Comparison of ENCODE assay signal across 11 mouse cellular contexts in genomic region chr9:121600201-121600860, GRCm38 (mm10). TPM values are rescaled to one million over a fixed set of nuclear protein-coding genes. Genes with fewer than 3 reads are reported as not detected.
DNase-seq lines count a peak whose midpoint lies in the region; ATAC-seq and TF ChIP-seq lines count a peak whose summit lies in the region.
"Had no signal": no experiment of that assay in that cellular context is flagged by ENCODE, and none has a peak within 500 bp of the region (broad histone marks: within the 10 kb centered on the region; RNA-seq: fewer than 3 reads in every experiment).

No protein-coding gene starts in this region.

- no peak overlapping the region for H3K9ac ChIP-seq in forebrain, embryonic 14.5 days (ENCODE audit: low read length)
- H3K9ac ChIP-seq in forebrain, embryonic 12.5 days: no peak overlapping the region
- H3K9ac ChIP-seq in limb, embryonic 12.5 days (replicated peaks): no peak overlapping the region
- H3K9ac ChIP-seq: hindbrain, embryonic 14.5 days had no signal

- H3K4me2 ChIP-seq in forebrain, embryonic 14.5 days (ENCODE audit: low read length): no peak overlapping the region
- no peak overlapping the region for H3K4me2 ChIP-seq in forebrain, embryonic 12.5 days
- no peak overlapping the region for H3K4me2 ChIP-seq in limb, embryonic 12.5 days
- H3K4me2 ChIP-seq: hindbrain, embryonic 14.5 days had no signal

- intact Hi-C loops in left cerebral cortex, adult 2 months (cut with DNase I): loop anchor here (1.0 to 5.0 kb wide), 3 partner anchors 43 to 213 kb away; no protein-coding TSS in a partner anchor

- H3K27me3 ChIP-seq in forebrain, embryonic 14.5 days (replicated peaks; ENCODE audit: control insufficient read depth, insufficient read depth, low read length): no peaks in the 10 kb centered on the region
- H3K27me3 ChIP-seq in forebrain, embryonic 12.5 days: 0 out of 2 replicates have a peak, but pooled peaks cover 5% of the 10 kb centered on the region
- peaks cover 6% of the 10 kb centered on the region; the same call in 1 of the 2 replicates for H3K27me3 ChIP-seq in limb, embryonic 12.5 days
- H3K27me3 ChIP-seq in limb, embryonic 10.5 days (ENCODE audit: low read depth, poor library complexity, severe bottlenecking): no peaks in the 10 kb centered on the region

- H3K4me1 ChIP-seq in forebrain, embryonic 14.5 days (ENCODE audit: control insufficient read depth, insufficient read depth, low read length): peaks cover 2% of the 10 kb centered on the region; the same call in 1 of the 2 replicates
- H3K4me1 ChIP-seq in forebrain, embryonic 12.5 days: peaks cover 7% of the 10 kb centered on the region
- peaks cover 15% of the 10 kb centered on the region for H3K4me1 ChIP-seq in limb, embryonic 12.5 days (replicated peaks)
- peaks cover 25% of the 10 kb centered on the region for H3K4me1 ChIP-seq in limb, embryonic 10.5 days

- no peak for ATAC-seq in forebrain, embryonic 14.5 days
- no peak for ATAC-seq in forebrain, embryonic 12.5 days (ENCODE audit: low FRiP score)
- ATAC-seq in limb, embryonic 12.5 days (ENCODE audit: insufficient number of reproducible peaks, insufficient read depth, low FRiP score, low TSS enrichment, low read depth): no peak
- ATAC-seq in monocyte, adult 5-6 weeks (replicated peaks; ENCODE audit: insufficient number of reproducible peaks, low FRiP score, low TSS enrichment, poor library complexity, severe bottlenecking): no peak

- no peak overlapping the region for H3K4me3 ChIP-seq in forebrain, embryonic 14.5 days (ENCODE audit: low read depth, low read length)
- H3K4me3 ChIP-seq in forebrain, embryonic 12.5 days (replicated peaks): no peak overlapping the region
- H3K4me3 ChIP-seq in limb, embryonic 12.5 days (replicated peaks): no peak overlapping the region
- no peak overlapping the region for H3K4me3 ChIP-seq in limb, embryonic 10.5 days
- H3K4me3 ChIP-seq in left cerebral cortex, adult 2 months: no peak overlapping the region

- no peak for TF ChIP-seq CTCF in left cerebral cortex, adult 2 months (IDR thresholded peaks at IDR 0.05)

- H3K27ac ChIP-seq in forebrain, embryonic 14.5 days (ENCODE audit: low read depth, low read length): no peak overlapping the region
- no peak overlapping the region for H3K27ac ChIP-seq in forebrain, embryonic 12.5 days
- H3K27ac ChIP-seq in limb, embryonic 12.5 days: peak overlapping the region; percentile 37; the same call in 1 of the 2 replicates
- no peak overlapping the region; the same call in 1 of the 2 replicates for H3K27ac ChIP-seq in limb, embryonic 10.5 days
- peak overlapping the region; percentile 89 for H3K27ac ChIP-seq in left cerebral cortex, adult 2 months
- H3K27ac ChIP-seq: hindbrain, embryonic 14.5 days had no signal

- peak; percentile 37 for DNase-seq in forebrain, embryonic 14.5 days (ENCODE audit: low spot score)
- no peak for DNase-seq in limb, embryonic 10.5 days (ENCODE audit: low spot score)
- DNase-seq in left cerebral cortex, adult 2 months (ENCODE audit: extremely low spot score in 1 of 2, low spot score in 2 of 2): peak; percentile 31 to 51
- peak; percentile 90 for DNase-seq in telencephalon, adult 2 months (ENCODE audit: low read depth, low spot score)
- DNase-seq in MN1 (ENCODE audit: low spot score): no peak

- H3K36me3 ChIP-seq in forebrain, embryonic 14.5 days (ENCODE audit: control insufficient read depth, insufficient read depth, low read length): no peaks in the 10 kb centered on the region
- H3K36me3 ChIP-seq in forebrain, embryonic 12.5 days (replicated peaks): no peaks in the 10 kb centered on the region
- no peaks in the 10 kb centered on the region for H3K36me3 ChIP-seq in limb, embryonic 12.5 days
- no peaks in the 10 kb centered on the region for H3K36me3 ChIP-seq in limb, embryonic 10.5 days

- 50% methylated on average over 13 of the region's 13 CpGs for WGBS in forebrain, embryonic 14.5 days
- WGBS in forebrain, embryonic 12.5 days: 66% methylated on average over 13 of the region's 13 CpGs
- 56% methylated on average over 13 of the region's 13 CpGs for WGBS in limb, embryonic 12.5 days
- 67% methylated on average over 13 of the region's 13 CpGs for WGBS in limb, embryonic 10.5 days

- no peaks in the 10 kb centered on the region for H3K9me3 ChIP-seq in forebrain, embryonic 14.5 days (replicated peaks; ENCODE audit: control insufficient read depth, low read length)
- no peaks in the 10 kb centered on the region for H3K9me3 ChIP-seq in forebrain, embryonic 12.5 days
- H3K9me3 ChIP-seq in limb, embryonic 12.5 days: no peaks in the 10 kb centered on the region
- H3K9me3 ChIP-seq in limb, embryonic 10.5 days (replicated peaks): no peaks in the 10 kb centered on the region

RNA-seq across cellular contexts. Expression of gene Lyzl4, which starts 41.6 kb away (rescaled TPM):
- polyA plus RNA-seq in forebrain, embryonic 14.5 days (2014; fragmentation: Nextera tagmentation; extraction: Ambion mirVana): 0.18 TPM in 1 of 2 replicates, not detected in the other
- not detected in 2 replicates for polyA plus RNA-seq in forebrain, embryonic 12.5 days (2016; fragmentation: Nextera tagmentation; extraction: Ambion mirVana)
- polyA plus RNA-seq in limb, embryonic 12.5 days (2016; fragmentation: Nextera tagmentation; extraction: Ambion mirVana): 0.45 TPM in 1 of 2 replicates, not detected in the other
- not detected in 2 replicates for polyA plus RNA-seq in limb, embryonic 10.5 days (2016; fragmentation: Nextera tagmentation; extraction: Ambion mirVana)
- total RNA-seq in left cerebral cortex, adult 2 months (2021): 1 to 10 TPM; 1.7 to 2.3 TPM
- not detected in 3 replicates for total RNA-seq in monocyte, adult 5-6 weeks (2017)
- total RNA-seq: liver, adult 2 months; MEL had no signal
- polyA plus RNA-seq: liver, adult 2 months had no signal

RNA-seq across cellular contexts. Expression of gene Vipr1, which starts 42.2 kb away (rescaled TPM):
- polyA plus RNA-seq in forebrain, embryonic 14.5 days (2014; fragmentation: Nextera tagmentation; extraction: Ambion mirVana): 0.38 and 0.46 TPM in 2 replicates
- 0.50 and 1.7 TPM in 2 replicates for polyA plus RNA-seq in forebrain, embryonic 12.5 days (2016; fragmentation: Nextera tagmentation; extraction: Ambion mirVana)
- 0.69 and 1.1 TPM in 2 replicates for polyA plus RNA-seq in limb, embryonic 12.5 days (2016; fragmentation: Nextera tagmentation; extraction: Ambion mirVana)
- 0.14 and 0.49 TPM in 2 replicates for polyA plus RNA-seq in limb, embryonic 10.5 days (2016; fragmentation: Nextera tagmentation; extraction: Ambion mirVana)
- 10 to 100 TPM; 27.7 to 28.1 TPM for total RNA-seq in left cerebral cortex, adult 2 months (2021)
- total RNA-seq in monocyte, adult 5-6 weeks (2017): 0.29 to 0.78 TPM (median 0.32 TPM) in 3 replicates
- total RNA-seq: MEL had no signal

Comparison
In these comparisons a context has a peak if more than half of its experiments do, and no peak if none do; other contexts are left out.
1. H3K27ac ChIP-seq: peak in limb, embryonic 12.5 days (single experiment) and left cerebral cortex, adult 2 months (single experiment); none in forebrain, embryonic 14.5 days (single experiment), forebrain, embryonic 12.5 days (single experiment) and limb, embryonic 10.5 days (single experiment).
2. DNase-seq: peak in forebrain, embryonic 14.5 days (single experiment), left cerebral cortex, adult 2 months (2 of 2) and telencephalon, adult 2 months (single experiment); none in limb, embryonic 10.5 days (single experiment) and MN1 (single experiment).